Mouse (Mus musculus): Measurements from ENCODE around the gene Olfr1295.

DNA sequence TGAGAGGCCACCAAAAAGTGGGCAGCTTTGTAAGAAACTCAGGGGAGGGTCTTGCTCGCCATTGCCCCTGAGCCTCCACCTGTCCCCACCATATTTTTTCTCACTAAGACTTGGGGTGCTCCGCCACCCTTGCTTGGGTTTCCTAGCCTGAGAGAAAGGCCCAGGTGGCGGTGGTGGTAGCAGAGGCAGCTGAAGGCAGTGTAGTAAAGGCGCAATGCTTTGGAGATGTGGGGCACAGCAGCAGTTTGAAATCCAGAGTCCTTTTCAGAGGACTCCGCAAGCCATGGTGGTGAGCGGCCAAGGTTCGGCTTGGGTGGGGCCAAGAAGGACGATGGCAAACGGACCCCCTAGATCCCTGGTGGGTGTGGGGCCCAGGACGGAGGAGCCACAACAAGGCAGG, 52.0 kb downstream of the Olfr1295 start:
- TF ChIP-seq CTCF (IDR thresholded peaks at IDR 0.05; ENCODE audit: insufficient read depth, low read depth, low read length): no peak
- no peak for TF ChIP-seq POLR2A (IDR thresholded peaks at IDR 0.05; ENCODE audit: insufficient read depth, low read depth, low read length)
